Mouse (Mus musculus) heart, embryonic 10.5 days (tissue): ENCODE data around the gene Rere. TPM values are rescaled to one million over a fixed set of nuclear protein-coding genes. Genes with fewer than 3 reads are reported as not detected.

ENCODE experiments used
- DNase-seq: peaks from one replicate; pipeline ENCODE4 v3.0.0-alpha.2; 2017; ENCODE audit warnings: low spot score
- H3K27ac ChIP-seq: fragments of 300-500 bp; sonication (generic); 2 replicates; pipeline ENCODE4 v1.5.1; 2016; ENCODE audit warnings: mild to moderate bottlenecking
- H3K27me3 ChIP-seq: fragments of 300-500 bp; sonication (generic); 2 replicates; pipeline ENCODE4 v1.6.1; 2016; ENCODE audit warnings: mild to moderate bottlenecking; ENCODE audit not compliant: poor library complexity, insufficient read depth, severe bottlenecking
- H3K36me3 ChIP-seq: fragments of 300-500 bp; sonication (generic); 2 replicates; pipeline ENCODE4 v1.6.1; 2016; ENCODE audit warnings: mild to moderate bottlenecking, moderate library complexity
- H3K4me1 ChIP-seq: fragments of 300-500 bp; sonication (generic); 2 replicates; pipeline ENCODE4 v1.6.1; 2016; ENCODE audit warnings: mild to moderate bottlenecking
- H3K4me3 ChIP-seq: fragments of 300-500 bp; sonication (generic); 2 replicates; pipeline ENCODE4 v1.5.1; 2016; ENCODE audit warnings: mild to moderate bottlenecking, moderate library complexity
- H3K9me3 ChIP-seq: fragments of 300-500 bp; sonication (generic); 2 replicates; pipeline ENCODE4 v1.6.1; 2016; ENCODE audit warnings: mild to moderate bottlenecking, moderate library complexity
- WGBS: fragments of 180-500 bp; shearing (Covaris S2); methylation state at CpG from one replicate; pipeline ENCODE4 v1.1.7; 2016; 5-methylcytosine and 5-hydroxymethylcytosine counted together
- polyA plus RNA-seq: library from polyadenylated mRNA; unstranded; fragments of >200 nt; fragmentation: Nextera tagmentation; extraction: Ambion mirVana; gene quantifications from 2 replicates; pipeline ENCODE4 v1.2.1, GENCODE M21; 2016

Rere gene
- polyA plus RNA-seq, 1 experiment from 2014 or later: 31.6 TPM

- Histone ChIP-seq H3K9me3 (no peaks in the 10 kb centered on the region), H3K27me3 (no peaks in the 10 kb centered on the region), H3K36me3 (no peaks in the 10 kb centered on the region), H3K4me1 (peaks cover 62% of the 10 kb centered on the region), H3K27ac (peak overlapping the region; percentile 98), H3K4me3 (peak overlapping the region; percentile 80)
- peak; percentile 94 for DNase-seq
- 1% methylated on average over 56 of the region's 58 CpGs for WGBS
These were observed 90.3 kb downstream of the Rere start for GRCm38 (mm10) chr4:150371580-150372380.

GRCm38 (mm10) chr4:150372631-150373041, 91.2 kb downstream of the Rere start:
- DNase-seq: no peak
- Histone ChIP-seq H3K27me3 (no peaks in the 10 kb centered on the region), H3K4me1 (peaks cover 60% of the 10 kb centered on the region), H3K9me3 (no peaks in the 10 kb centered on the region), H3K4me3 (peak overlapping the region; percentile 80), H3K36me3 (no peaks in the 10 kb centered on the region), H3K27ac (peak overlapping the region; percentile 98)
- WGBS: 1% methylated on average over 3 of the region's 3 CpGs

DNA sequence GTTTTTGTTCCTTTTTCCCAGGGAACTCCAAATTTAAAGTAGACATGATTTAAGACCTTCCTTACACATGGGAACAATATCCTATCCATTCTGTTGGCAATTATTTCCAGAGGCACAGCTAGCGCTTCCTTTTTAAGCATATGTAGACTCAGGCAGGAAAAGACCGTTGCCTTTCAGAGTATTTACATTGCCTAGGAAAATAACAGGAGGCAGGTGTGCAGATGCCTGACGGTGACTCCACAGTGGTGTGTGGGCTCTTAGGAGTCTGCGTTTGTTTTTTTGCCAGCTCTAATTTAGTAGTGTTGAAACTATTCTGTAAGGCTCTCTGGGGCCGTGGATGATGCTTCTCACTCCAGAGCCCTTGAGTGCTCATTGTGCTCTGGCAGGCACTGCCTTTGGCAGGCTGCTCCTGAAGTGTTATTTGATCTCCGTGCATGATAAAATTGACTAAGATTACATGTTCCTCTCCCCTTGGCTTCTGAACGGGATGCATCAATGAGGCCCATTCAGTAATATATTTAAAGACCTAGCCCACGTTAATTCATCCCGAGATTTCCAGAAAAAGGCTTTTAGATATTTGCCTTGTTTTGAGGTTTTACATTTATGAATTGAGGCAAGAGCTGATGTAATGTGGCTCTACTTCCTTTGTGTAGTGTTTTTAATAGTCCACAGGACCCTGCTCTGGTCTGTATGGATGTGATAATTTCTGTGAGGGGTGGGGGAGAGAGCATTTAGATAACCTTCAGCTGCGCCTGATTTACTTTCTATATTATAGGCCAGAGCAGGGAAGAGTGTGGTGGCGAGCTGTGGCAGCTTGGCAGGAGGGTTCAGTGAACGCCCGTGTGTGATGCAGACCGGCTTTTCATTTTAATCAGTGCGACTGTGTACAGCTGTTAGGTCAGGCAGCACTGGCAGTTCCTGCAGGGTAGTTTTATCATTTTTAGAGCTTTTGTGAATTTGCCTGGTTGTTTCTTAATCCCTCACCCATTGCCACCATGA, 92.0 kb downstream of the Rere start:
- Histone ChIP-seq H3K27me3 (no peaks in the 10 kb centered on the region), H3K36me3 (no peaks in the 10 kb centered on the region), H3K9me3 (no peaks in the 10 kb centered on the region), H3K4me3 (peak overlapping the region; percentile 80), H3K27ac (peak overlapping the region; percentile 98), H3K4me1 (peaks cover 67% of the 10 kb centered on the region)
- DNase-seq: no peak
- 8% methylated on average over 15 of the region's 15 CpGs for WGBS

DNA sequence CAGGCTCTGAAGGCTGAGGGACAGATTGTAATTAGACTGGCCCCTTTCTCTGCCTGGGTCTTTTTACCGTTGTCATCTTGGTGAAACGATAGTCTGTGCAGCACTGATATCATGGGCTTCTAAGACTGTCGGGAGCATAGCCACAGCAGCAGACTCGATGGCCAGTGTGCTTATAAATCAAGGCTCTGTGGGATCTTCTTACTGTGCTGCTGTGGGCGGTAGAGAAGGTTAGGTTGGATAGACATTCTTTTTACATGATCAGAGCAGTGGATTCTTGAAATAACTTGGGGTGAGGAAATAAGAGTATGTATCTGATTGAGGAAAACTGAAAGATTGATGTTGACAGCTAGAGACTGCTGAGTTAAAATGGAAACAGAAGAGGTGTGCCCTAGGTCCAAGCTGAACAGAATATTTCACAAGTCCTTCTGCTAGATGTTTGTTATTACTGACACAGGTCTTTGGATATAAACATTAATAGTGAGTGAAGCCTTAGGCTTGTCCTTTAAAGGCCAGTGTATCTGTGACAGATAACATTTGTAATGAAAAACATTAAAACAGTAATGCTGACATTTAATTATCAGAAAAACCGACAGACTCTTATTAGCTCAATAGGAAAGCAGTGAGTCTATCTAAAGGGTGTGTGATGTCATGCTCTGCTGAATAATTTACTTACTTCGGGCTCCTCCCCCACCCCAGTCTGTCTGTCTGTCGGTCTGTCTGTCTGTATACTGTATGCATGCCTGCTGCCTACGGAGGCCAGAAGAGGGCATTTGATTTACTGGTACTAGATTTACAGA, 93.4 kb downstream of the Rere start:
- DNase-seq: no peak
- Histone ChIP-seq H3K4me1 (peaks cover 78% of the 10 kb centered on the region), H3K4me3 (peak overlapping the region; percentile 35), H3K27ac (peak overlapping the region; percentile 74), H3K36me3 (no peaks in the 10 kb centered on the region), H3K27me3 (no peaks in the 10 kb centered on the region), H3K9me3 (no peaks in the 10 kb centered on the region)
- 30% methylated on average over 9 of the region's 9 CpGs for WGBS

- no peak for DNase-seq
- Histone ChIP-seq H3K4me1 (peaks cover 78% of the 10 kb centered on the region), H3K9me3 (no peaks in the 10 kb centered on the region), H3K36me3 (no peaks in the 10 kb centered on the region), H3K4me3 (no peak overlapping the region), H3K27ac (0 out of 2 replicates have a peak overlapping the region, but pooled peaks have one; percentile 16), H3K27me3 (no peaks in the 10 kb centered on the region)
- WGBS: 83% methylated on average over 1 of the region's 1 CpGs
These were observed 94.0 kb downstream of the Rere start for GRCm38 (mm10) chr4:150375448-150375935.

DNA sequence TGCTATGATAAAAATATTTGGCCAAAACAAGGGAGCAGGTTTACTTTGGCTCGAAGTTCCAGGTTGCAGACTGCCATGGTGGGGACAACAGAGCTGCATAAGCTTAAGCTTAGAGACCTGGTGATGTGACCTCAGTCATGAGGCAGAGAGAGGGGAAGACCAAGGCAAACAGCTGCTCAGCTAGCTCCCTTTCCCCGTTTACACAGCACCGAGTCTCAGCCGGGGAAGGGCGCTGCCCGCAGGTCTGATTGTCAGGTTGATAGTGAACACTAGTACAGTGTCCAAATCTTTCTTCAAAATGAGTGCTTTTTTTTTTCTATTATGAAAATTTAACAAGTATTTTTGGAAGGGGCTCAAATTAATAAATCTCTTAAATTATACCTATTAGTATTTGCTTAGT, 97.9 kb downstream of the Rere start:
- Histone ChIP-seq H3K9me3 (no peaks in the 10 kb centered on the region), H3K4me3 (no peak overlapping the region), H3K36me3 (no peaks in the 10 kb centered on the region), H3K27ac (no peak overlapping the region), H3K27me3 (no peaks in the 10 kb centered on the region), H3K4me1 (peaks cover 58% of the 10 kb centered on the region)
- WGBS: 77% methylated on average over 6 of the region's 6 CpGs
- no peak for DNase-seq

DNA sequence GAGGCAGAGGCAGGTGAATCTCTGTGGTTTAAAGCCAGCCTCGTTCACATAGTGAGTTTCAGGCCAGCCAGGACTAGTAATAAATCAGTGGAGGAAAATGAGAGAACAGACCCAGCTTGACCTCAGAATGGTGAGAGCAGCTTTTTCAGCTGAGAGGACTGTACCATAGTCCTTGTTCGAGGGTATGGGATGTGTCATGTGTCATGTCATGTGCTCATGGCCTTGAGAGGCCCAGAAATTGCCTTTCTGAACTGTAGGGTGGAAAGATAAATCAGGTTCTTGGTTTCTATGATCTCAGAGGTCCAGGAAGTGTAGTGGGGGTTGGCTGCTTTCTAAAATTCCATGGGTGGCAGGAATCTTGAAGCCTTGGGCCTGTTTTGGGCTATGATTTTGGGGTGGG, 98.3 kb downstream of the Rere start:
- Histone ChIP-seq H3K27me3 (no peaks in the 10 kb centered on the region), H3K9me3 (no peaks in the 10 kb centered on the region), H3K4me1 (peaks cover 54% of the 10 kb centered on the region), H3K36me3 (no peaks in the 10 kb centered on the region), H3K4me3 (no peak overlapping the region), H3K27ac (no peak overlapping the region)
- WGBS: 47% methylated on average over 2 of the region's 2 CpGs
- no peak for DNase-seq

DNA sequence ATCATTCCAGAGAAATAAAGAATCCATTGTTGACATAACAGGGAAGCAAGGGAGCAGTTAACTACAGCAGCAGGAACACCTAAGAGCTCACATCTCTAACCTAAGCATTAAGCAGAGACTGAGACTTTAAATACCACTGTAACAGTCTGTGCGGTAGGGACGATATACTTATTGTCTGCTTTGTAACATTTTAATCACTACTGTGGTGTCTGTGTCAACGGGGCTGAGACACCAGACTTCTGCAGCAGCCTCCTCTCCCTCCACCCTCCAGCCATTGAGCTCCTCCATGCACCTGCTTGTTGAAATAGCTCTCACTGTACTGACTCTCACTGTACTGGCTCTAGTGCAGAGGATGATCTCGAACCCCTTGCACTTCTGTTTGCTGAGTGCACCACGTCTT, 98.8 kb downstream of the Rere start:
- Histone ChIP-seq H3K36me3 (no peaks in the 10 kb centered on the region), H3K27ac (no peak overlapping the region), H3K4me1 (peaks cover 54% of the 10 kb centered on the region), H3K9me3 (no peaks in the 10 kb centered on the region), H3K4me3 (no peak overlapping the region), H3K27me3 (no peaks in the 10 kb centered on the region)
- no peak for DNase-seq
- 74% methylated on average over 5 of the region's 5 CpGs for WGBS

- H3K4me1 ChIP-seq: peaks cover 54% of the 10 kb centered on the region
- no peak overlapping the region for H3K4me3 ChIP-seq
- H3K9me3 ChIP-seq: no peaks in the 10 kb centered on the region
- no peak overlapping the region for H3K27ac ChIP-seq
- 79% methylated on average over 3 of the region's 3 CpGs for WGBS
- no peaks in the 10 kb centered on the region for H3K27me3 ChIP-seq
- DNase-seq: no peak
- H3K36me3 ChIP-seq: no peaks in the 10 kb centered on the region
These were observed 101.1 kb downstream of the Rere start for GRCm38 (mm10) chr4:150382504-150382903.

- no peak overlapping the region for H3K27ac ChIP-seq
- no peaks in the 10 kb centered on the region for H3K9me3 ChIP-seq
- peaks cover 55% of the 10 kb centered on the region for H3K4me1 ChIP-seq
- no peaks in the 10 kb centered on the region for H3K27me3 ChIP-seq
- no peak overlapping the region for H3K4me3 ChIP-seq
- no peaks in the 10 kb centered on the region for H3K36me3 ChIP-seq
- DNase-seq: no peak
- WGBS: 80% methylated on average over 8 of the region's 8 CpGs
These were observed 103.0 kb downstream of the Rere start for GRCm38 (mm10) chr4:150384405-150384804.

DNA sequence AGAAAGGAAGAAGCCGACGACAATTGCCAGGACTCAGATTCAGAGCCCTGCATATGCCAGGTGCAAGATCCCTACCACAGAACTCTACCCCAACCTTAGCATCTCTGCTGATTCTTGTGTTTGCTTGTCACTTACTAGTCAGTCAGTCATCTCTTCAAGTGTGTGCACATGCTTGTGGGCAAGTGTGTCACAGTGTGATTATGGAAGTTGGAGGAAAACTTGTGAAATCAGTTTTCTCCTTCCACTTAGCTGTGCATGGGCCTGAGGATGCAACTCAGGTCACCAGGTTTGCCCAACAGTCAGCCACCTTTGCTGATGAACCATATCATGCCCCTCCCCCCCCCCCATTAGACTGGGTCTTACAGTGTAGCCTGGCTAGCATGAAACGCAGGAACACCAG, 103.5 kb downstream of the Rere start:
- WGBS: 74% methylated on average over 3 of the region's 3 CpGs
- Histone ChIP-seq H3K27me3 (no peaks in the 10 kb centered on the region), H3K4me3 (no peak overlapping the region), H3K36me3 (peaks cover 2% of the 10 kb centered on the region; the same call in 1 of the 2 replicates), H3K9me3 (no peaks in the 10 kb centered on the region), H3K27ac (no peak overlapping the region), H3K4me1 (peaks cover 50% of the 10 kb centered on the region)
- no peak for DNase-seq

DNA sequence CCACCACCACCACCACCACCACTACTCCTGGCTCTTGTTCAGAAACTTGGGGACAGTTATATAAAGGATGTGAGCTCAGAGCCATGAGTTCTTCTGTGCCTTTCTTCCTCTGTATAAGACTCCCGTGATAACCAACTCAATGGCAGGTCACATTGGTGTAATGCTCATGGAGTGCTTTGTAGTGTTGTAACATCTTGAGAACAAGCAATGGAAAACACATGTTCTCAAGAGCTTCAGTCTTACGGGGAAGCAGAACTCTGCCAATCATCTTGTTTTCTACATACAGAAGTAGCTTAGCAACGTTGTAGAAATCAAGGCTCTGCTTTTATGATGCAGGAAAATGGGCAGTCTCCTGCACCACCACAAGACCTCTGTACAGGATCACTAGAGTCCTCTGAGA, 107.1 kb downstream of the Rere start:
- Histone ChIP-seq H3K4me1 (peaks cover 54% of the 10 kb centered on the region), H3K36me3 (peaks cover 4% of the 10 kb centered on the region; the same call in 1 of the 2 replicates), H3K4me3 (no peak overlapping the region), H3K27me3 (no peaks in the 10 kb centered on the region), H3K9me3 (no peaks in the 10 kb centered on the region), H3K27ac (no peak overlapping the region)
- DNase-seq: no peak
- WGBS: 71% methylated on average over 3 of the region's 3 CpGs
